Mouse (Mus musculus) CH12.LX (cell line): Measurements from ENCODE around the gene Pmch. TPM values are rescaled to one million over a fixed set of nuclear protein-coding genes. Genes with fewer than 3 reads are reported as not detected.

Experiments used
- DNase-seq: peaks from one replicate; pipeline ENCODE4 v3.0.0-alpha.2; 2013; ENCODE audit errors: extremely low read depth
- H3K27ac ChIP-seq: 2 replicates; pipeline ENCODE4 v1.5.1; 2012; ENCODE audit warnings: low read depth, mild to moderate bottlenecking, control low read depth, moderate library complexity; ENCODE audit not compliant: insufficient read depth
- H3K27me3 ChIP-seq: replicated peaks from 2 replicates; pipeline ENCODE3; 2012; ENCODE audit warnings: inconsistent platforms
- H3K36me3 ChIP-seq, 2 experiments: replicated peaks in 1 of 2; 2 replicates each; pipeline versions ENCODE3 to v1.6.1; 2012; ENCODE audit warnings: inconsistent platforms in 1 of 2, low read length in 1 of 2, mild to moderate bottlenecking in 1 of 2, mixed read lengths in 1 of 2, moderate library complexity in 1 of 2; ENCODE audit not compliant: control insufficient read depth in 1 of 2, insufficient read depth in 1 of 2
- H3K4me1 ChIP-seq, 2 experiments: 2 replicates each; pipeline ENCODE4 v1.6.1; 2012; ENCODE audit warnings: inconsistent platforms in 1 of 2, moderate library complexity in 1 of 2; ENCODE audit not compliant: insufficient read depth in 2 of 2, control insufficient read depth in 1 of 2
- H3K4me2 ChIP-seq: 2 replicates; pipeline ENCODE4 v1.6.1; 2012; ENCODE audit warnings: low read depth, mild to moderate bottlenecking, control low read depth; ENCODE audit not compliant: poor library complexity, insufficient read depth, severe bottlenecking
- H3K4me3 ChIP-seq, 3 experiments: fragments of 150-350 bp in 1 of 3; sonication (generic) in 1 of 3; replicated peaks in 1 of 3; 2 replicates each; pipeline versions ENCODE3 to v1.5.1; 2011 to 2012; ENCODE audit warnings: low read depth in 2 of 3, low read length in 2 of 3, mild to moderate bottlenecking in 2 of 3, moderate library complexity in 2 of 3, control low read depth in 1 of 3, improper control_type of control experiment in 1 of 3, inconsistent platforms in 1 of 3, mixed read lengths in 1 of 3; ENCODE audit not compliant: poor library complexity in 1 of 3
- H3K79me2 ChIP-seq: replicated peaks from 2 replicates; pipeline ENCODE4 v1.6.1; 2012; ENCODE audit warnings: mild to moderate bottlenecking, moderate library complexity; ENCODE audit not compliant: control insufficient read depth, poor library complexity, insufficient read depth, severe bottlenecking; ENCODE audit errors: extremely low read depth
- H3K9ac ChIP-seq: 2 replicates; pipeline ENCODE4 v1.6.1; 2012; ENCODE audit warnings: low read depth, mild to moderate bottlenecking, control low read depth, moderate library complexity; ENCODE audit not compliant: insufficient read depth
- H3K9me3 ChIP-seq: replicated peaks from 2 replicates; pipeline ENCODE3; 2012; ENCODE audit warnings: low read length, inconsistent platforms, mixed read lengths
- BHLHE40 ChIP-seq: IDR thresholded peaks from 2 replicates; pipeline ENCODE4 v1.6.1; 2011; ENCODE audit warnings: mild to moderate bottlenecking, low read depth, low read length, improper control_type of control experiment
- CTCF ChIP-seq, 2 experiments: IDR thresholded peaks in 1 of 2; conservative IDR thresholded peaks in 1 of 2; 2 replicates each; pipeline ENCODE4 v1.5.1; 2011 to 2012; ENCODE audit warnings: low read depth in 2 of 2, low read length in 2 of 2, improper control_type of control experiment in 1 of 2, inconsistent platforms in 1 of 2, mild to moderate bottlenecking in 1 of 2, moderate library complexity in 1 of 2
- EP300 ChIP-seq: IDR thresholded peaks from 2 replicates; pipeline ENCODE4 v1.6.1; 2011; ENCODE audit warnings: low read length, improper control_type of control experiment
- ETS1 ChIP-seq: conservative IDR thresholded peaks from 2 replicates; pipeline ENCODE4 v1.6.1; 2012; ENCODE audit warnings: low read depth, mild to moderate bottlenecking, inconsistent platforms, low read length, improper control_type of control experiment, moderate library complexity
- HCFC1 ChIP-seq: IDR thresholded peaks from 2 replicates; pipeline ENCODE4 v1.6.1; 2012; ENCODE audit warnings: low read depth, mild to moderate bottlenecking, inconsistent platforms, low read length, improper control_type of control experiment
- IRF4 ChIP-seq: IDR thresholded peaks from 2 replicates; pipeline ENCODE4 v1.6.1; 2014; ENCODE audit warnings: low read depth, mild to moderate bottlenecking, inconsistent platforms, low read length, improper control_type of control experiment
- JUN ChIP-seq: IDR thresholded peaks from 2 replicates; pipeline ENCODE4 v1.6.1; 2011; ENCODE audit warnings: low read depth, mild to moderate bottlenecking, low read length, improper control_type of control experiment, moderate library complexity; ENCODE audit not compliant: insufficient read depth
- KAT2A ChIP-seq: IDR thresholded peaks from 2 replicates; pipeline ENCODE4 v1.6.1; 2012; ENCODE audit warnings: low read length, improper control_type of control experiment, inconsistent platforms; ENCODE audit not compliant: insufficient replicate concordance
- MAZ ChIP-seq: IDR thresholded peaks from 2 replicates; pipeline ENCODE4 v1.6.1; 2012; ENCODE audit warnings: low read depth, mild to moderate bottlenecking, inconsistent platforms, low read length, improper control_type of control experiment, moderate library complexity
- MEF2A ChIP-seq: IDR thresholded peaks from 2 replicates; pipeline ENCODE4 v1.6.1; 2014; ENCODE audit warnings: low read depth, mild to moderate bottlenecking, inconsistent platforms, low read length, improper control_type of control experiment, borderline replicate concordance
- NRF1 ChIP-seq: IDR thresholded peaks from 2 replicates; pipeline ENCODE4 v1.6.1; 2014; ENCODE audit warnings: low read depth, mild to moderate bottlenecking, inconsistent platforms, low read length, improper control_type of control experiment, moderate library complexity
- POLR2AphosphoS2 ChIP-seq: IDR thresholded peaks from 2 replicates; pipeline ENCODE4 v1.6.1; 2011; ENCODE audit warnings: low read depth, low read length, improper control_type of control experiment
- TBP ChIP-seq: conservative IDR thresholded peaks from 2 replicates; pipeline ENCODE4 v1.6.1; 2011; ENCODE audit warnings: low read depth, low read length, improper control_type of control experiment
- USF1 ChIP-seq: IDR thresholded peaks from 2 replicates; pipeline ENCODE4 v1.6.1; 2014; ENCODE audit warnings: low read depth, mild to moderate bottlenecking, inconsistent platforms, low read length, improper control_type of control experiment
- USF2 ChIP-seq: conservative IDR thresholded peaks from 2 replicates; pipeline ENCODE4 v1.6.1; 2011; ENCODE audit warnings: low read depth, low read length, improper control_type of control experiment
- ZC3H11A ChIP-seq: IDR thresholded peaks from 2 replicates; pipeline ENCODE4 v1.6.1; 2012; ENCODE audit warnings: low read depth, mild to moderate bottlenecking, inconsistent platforms, low read length, improper control_type of control experiment
- ZKSCAN1 ChIP-seq: IDR thresholded peaks from 2 replicates; pipeline ENCODE4 v1.6.1; 2012; ENCODE audit warnings: low read depth, inconsistent platforms, low read length, improper control_type of control experiment, borderline replicate concordance
- ZNF384 ChIP-seq: IDR thresholded peaks from 2 replicates; pipeline ENCODE4 v1.6.1; 2012; ENCODE audit warnings: low read depth, low read length, improper control_type of control experiment, inconsistent platforms
- dilution Hi-C: fragments of 300-500 bp; cut with MboI; formaldehyde crosslinking; loops from 2 replicates; pipeline ENCODE4 v1.14.3; 2020; ENCODE audit warnings: low sequenced_read_pairs; ENCODE audit not compliant: extremely low pct_unique_long_range_greater_than_20kb, extremely low pct_ligation_motif_present
- in situ Hi-C: fragments of 300-500 bp; cut with MboI; formaldehyde crosslinking; loops from 3 replicates; pipeline ENCODE4 v1.14.3; 2019; ENCODE audit warnings: low sequenced_read_pairs, low pct_ligation_motif_present, low pct_unique_long_range_greater_than_20kb, mixed read lengths
- polyA plus RNA-seq: library from polyadenylated mRNA; unstranded; fragments of >175 nt; gene quantifications from 2 replicates; pipeline ENCODE4 v1.2.1, GENCODE M21; 2012; ENCODE audit warnings: low read depth; ENCODE audit not compliant: insufficient read length
- total RNA-seq, 2 experiments: library from RNA; depleted of rRNA; stranded (reverse); fragments of 300-350 nt in 1 of 2; fragments of >200 nt in 1 of 2; gene quantifications; 2 replicates each; pipeline ENCODE4 v1.2.3; 2012 to 2014

Gene Pmch
- total and polyA plus RNA-seq, 3 experiments: 0.17 to 0.41 TPM; not detected in 1

DNA sequence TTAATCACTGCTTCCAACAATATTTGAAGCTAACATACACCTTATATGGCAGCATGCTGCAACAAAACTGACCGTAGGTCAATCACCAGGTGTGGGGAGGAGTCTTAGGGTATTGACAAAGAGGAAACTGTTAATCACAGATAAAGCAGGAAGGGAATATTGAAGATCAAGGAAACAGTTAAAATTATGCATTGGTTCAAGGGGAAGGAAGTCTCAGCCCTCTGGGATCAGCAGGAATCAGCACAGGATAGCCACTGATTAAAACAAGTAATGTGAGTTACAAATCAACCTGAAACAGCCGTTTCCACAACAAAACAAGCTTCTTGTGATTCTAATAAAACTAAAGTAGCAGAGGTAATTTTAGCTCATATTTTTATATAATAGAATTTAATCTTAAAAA is 26.0 kb upstream of the Pmch start:
- Histone ChIP-seq H3K36me3 (no peaks in the 10 kb centered on the region), H3K9ac (no peak overlapping the region), H3K9me3 (no peaks in the 10 kb centered on the region), H3K4me2 (no peak overlapping the region), H3K27me3 (peaks cover 23% of the 10 kb centered on the region), H3K4me1 (peaks cover 6 to 10% of the 10 kb centered on the region in 2 experiments), H3K4me3 (no peak overlapping the region), H3K27ac (no peak overlapping the region), H3K79me2 (no peaks in the 10 kb centered on the region)
- DNase-seq: no peak
- TF ChIP-seq MEF2A: no peak
- TF ChIP-seq USF2: no peak
- dilution Hi-C loops: no loop called here
- in situ Hi-C loops: no loop called here

DNA sequence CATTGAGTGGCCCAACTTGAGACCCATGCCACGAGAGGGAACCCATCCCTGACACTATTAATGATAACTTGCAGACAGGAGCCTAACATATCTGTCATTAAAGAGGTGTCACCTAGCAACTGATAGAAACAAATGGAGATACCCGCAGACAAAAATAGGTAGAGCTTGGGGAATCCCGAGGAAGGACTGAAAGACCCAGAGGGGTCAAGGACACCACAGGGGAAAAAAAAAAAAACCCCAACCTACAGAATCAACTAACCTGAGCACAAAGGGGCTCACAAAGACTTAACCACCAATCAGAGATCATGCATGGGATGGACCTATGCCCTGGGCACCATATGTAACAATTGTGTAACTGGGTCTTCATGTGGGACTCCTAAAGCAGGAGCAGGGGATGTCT is 23.5 kb upstream of the Pmch start:
- no peak overlapping the region for H3K9ac ChIP-seq
- no peaks in the 10 kb centered on the region for H3K79me2 ChIP-seq
- no peaks in the 10 kb centered on the region for H3K36me3 ChIP-seq
- H3K4me1 ChIP-seq: peaks cover 6 to 10% of the 10 kb centered on the region in 2 experiments
- H3K27ac ChIP-seq: no peak overlapping the region
- no peak overlapping the region for H3K4me3 ChIP-seq
- TF ChIP-seq ETS1 (peak; percentile 46), ZKSCAN1 (no peak), JUN (no peak), BHLHE40 (no peak), EP300 (no peak), KAT2A (no peak), MEF2A (peak; percentile 91), USF1 (no peak), HCFC1 (no peak), IRF4 (peak; percentile 27; the same call in 1 of the 2 replicates), ZNF384 (peak; percentile 75), ZC3H11A (no peak), TBP (no peak), CTCF (conservative IDR thresholded peaks at IDR 0.05 in 1 of 2, IDR thresholded peaks at IDR 0.05 in 1 of 2; ENCODE audit: low read depth in 2 of 2, low read length in 2 of 2) (no peak), MAZ (no peak), POLR2AphosphoS2 (no peak), NRF1 (no peak)
- in situ Hi-C loops (no loop called here), dilution Hi-C loops (no loop called here)
- peak; percentile 24 for DNase-seq
- H3K27me3 ChIP-seq: peaks cover 4% of the 10 kb centered on the region
- no peaks in the 10 kb centered on the region for H3K9me3 ChIP-seq
- peak overlapping the region; percentile 10; the same call in 1 of the 2 replicates for H3K4me2 ChIP-seq
